Mouse (Mus musculus) thymus, postnatal 10 days (tissue): ENCODE data around the gene Rabl2.

ENCODE experiments used
- DNase-seq, 2 experiments: peaks; one replicate each; pipeline ENCODE4 v3.0.0; 2021; ENCODE audit warnings: low spot score in 2 of 2

Rabl2 gene

GRCm38 (mm10) chr15:89551733-89552132 is 40.0 kb downstream of the Rabl2 start:
- DNase-seq: no peak

- no peak for DNase-seq
These were observed 41.2 kb downstream of the Rabl2 start for GRCm38 (mm10) chr15:89550506-89550905.

GRCm38 (mm10) chr15:89548837-89549236 is 42.9 kb downstream of the Rabl2 start:
- DNase-seq: no peak

GRCm38 (mm10) chr15:89547824-89548601 is 43.7 kb downstream of the Rabl2 start:
- DNase-seq: no peak

- no peak for DNase-seq
These were observed 44.4 kb downstream of the Rabl2 start for GRCm38 (mm10) chr15:89547321-89547720.

GRCm38 (mm10) chr15:89544171-89544570 is 47.6 kb downstream of the Rabl2 start:
- DNase-seq: no peak

GRCm38 (mm10) chr15:89533843-89534207 is 57.9 kb downstream of the Rabl2 start:
- no peak for DNase-seq

DNA sequence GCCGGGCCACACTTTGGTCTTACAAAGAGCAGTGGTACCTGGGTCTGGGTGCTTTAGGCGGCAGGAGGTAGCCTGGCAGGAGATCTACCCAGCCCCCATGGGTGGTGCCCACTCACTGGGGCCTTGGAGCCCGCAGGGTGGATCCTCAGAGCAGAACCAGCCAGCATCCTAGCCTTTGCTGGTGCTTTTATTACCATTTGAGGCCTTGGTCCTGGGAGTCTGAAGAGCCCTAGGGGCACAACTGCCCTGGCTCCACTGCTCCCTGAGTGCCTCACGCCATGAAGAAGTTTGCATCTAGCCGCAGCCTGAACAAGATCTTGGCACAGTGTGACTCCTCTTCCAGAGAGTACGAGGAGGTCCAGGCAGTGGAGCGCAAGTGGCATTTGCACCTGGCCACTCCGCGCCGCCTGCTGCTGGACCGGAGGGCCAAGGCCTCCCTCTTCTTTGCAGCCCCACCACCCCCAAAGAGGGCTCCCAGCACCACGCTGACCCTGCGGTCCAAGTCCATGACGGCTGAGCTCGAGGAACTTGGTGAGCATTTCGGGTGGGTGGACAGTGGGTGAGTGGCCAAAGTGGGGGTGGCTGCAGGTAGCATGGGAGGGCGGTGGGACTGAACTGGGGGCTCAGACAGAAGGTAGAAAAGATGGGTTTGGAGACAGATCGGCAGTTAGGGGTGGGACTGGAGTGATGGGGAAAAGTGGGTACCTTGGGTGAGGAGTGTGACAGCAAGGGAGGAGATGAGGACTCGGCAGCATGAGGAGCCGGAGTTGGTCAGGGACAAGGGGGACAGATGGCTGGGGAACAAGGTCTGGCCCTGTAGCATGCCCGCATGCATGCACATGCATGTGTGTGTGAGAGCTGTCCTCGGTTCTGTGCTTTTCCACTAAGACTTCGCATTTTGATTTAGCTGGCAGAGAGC is 58.5 kb downstream of the Rabl2 start:
- no peak for DNase-seq
